Mouse (Mus musculus) ES-E14 (cell line): Measurements from ENCODE around the gene Klk10. TPM values are rescaled to one million over a fixed set of nuclear protein-coding genes. Genes with fewer than 3 reads are reported as not detected.

Experiments used
- DNase-seq: peaks from one replicate; pipeline ENCODE4 v3.0.0-alpha.2; 2013; ENCODE audit warnings: low read depth, low spot score
- H3K27ac ChIP-seq: 2 replicates; pipeline ENCODE4 v1.5.1; 2012; ENCODE audit warnings: low read depth, mild to moderate bottlenecking, low read length, moderate library complexity, mixed read lengths; ENCODE audit not compliant: poor library complexity, insufficient read depth, severe bottlenecking
- H3K36me3 ChIP-seq: 2 replicates; pipeline ENCODE4 v1.6.1; 2012; ENCODE audit warnings: mild to moderate bottlenecking, low read length, moderate library complexity, mixed read lengths; ENCODE audit not compliant: control insufficient read depth, poor library complexity, insufficient read depth, severe bottlenecking
- H3K4me1 ChIP-seq, 2 experiments: fragments of 150-350 bp in 1 of 2; sonication (generic) in 1 of 2; 2 replicates each; pipeline ENCODE4 v1.6.1; 2012; ENCODE audit warnings: low read length in 2 of 2, mild to moderate bottlenecking in 1 of 2, mixed read lengths in 1 of 2; ENCODE audit not compliant: control insufficient read depth in 2 of 2, insufficient read depth in 2 of 2, poor library complexity in 1 of 2
- H3K4me3 ChIP-seq, 2 experiments: fragments of 150-350 bp in 1 of 2; sonication (generic) in 1 of 2; 2 replicates each; pipeline ENCODE4 v1.5.1; 2012; ENCODE audit warnings: low read length in 2 of 2, low read depth in 1 of 2, mild to moderate bottlenecking in 1 of 2, mixed read lengths in 1 of 2; ENCODE audit not compliant: insufficient read depth in 1 of 2, poor library complexity in 1 of 2, severe bottlenecking in 1 of 2
- H3K9ac ChIP-seq: 2 replicates; pipeline ENCODE4 v1.6.1; 2012; ENCODE audit warnings: low read depth, mild to moderate bottlenecking, low read length, mixed read lengths; ENCODE audit not compliant: poor library complexity, insufficient read depth, severe bottlenecking
- H3K9me3 ChIP-seq: fragments of 150-350 bp; sonication (generic); 2 replicates; pipeline ENCODE4 v1.6.1; 2012; ENCODE audit warnings: low read depth, mild to moderate bottlenecking, low read length; ENCODE audit not compliant: control insufficient read depth, insufficient read depth
- CHD2 ChIP-seq: IDR thresholded peaks from 2 replicates; pipeline ENCODE4 v1.6.1; 2014; ENCODE audit warnings: mild to moderate bottlenecking, low read depth, low read length, inconsistent platforms
- HCFC1 ChIP-seq: IDR thresholded peaks from 2 replicates; pipeline ENCODE4 v1.6.1; 2012; ENCODE audit warnings: low read length, inconsistent platforms, borderline replicate concordance; ENCODE audit not compliant: insufficient read depth
- MAFK ChIP-seq: IDR thresholded peaks from 2 replicates; pipeline ENCODE4 v1.6.1; 2014; ENCODE audit warnings: mild to moderate bottlenecking, low read depth, low read length, inconsistent platforms; ENCODE audit not compliant: insufficient read depth
- ZC3H11A ChIP-seq: IDR thresholded peaks from 2 replicates; pipeline ENCODE4 v1.6.1; 2012; ENCODE audit warnings: low read depth, mild to moderate bottlenecking, inconsistent platforms, low read length, borderline replicate concordance
- ZNF384 ChIP-seq: IDR thresholded peaks from 2 replicates; pipeline ENCODE4 v1.6.1; 2012; ENCODE audit warnings: low read depth, low read length, inconsistent platforms
- in situ Hi-C, 2 experiments: fragments of 600-800 bp; cut with MboI; formaldehyde crosslinking; loops; one replicate each; pipeline ENCODE4 v1.15.1; 2025; ENCODE audit warnings: low sequenced_read_pairs in 2 of 2, inconsistent platforms in 1 of 2; ENCODE audit not compliant: unreplicated experiment in 2 of 2
- total RNA-seq: library from RNA; depleted of rRNA; stranded (reverse); fragments of 300-350 nt; gene quantifications from 2 replicates; pipeline ENCODE4 v1.2.3, GENCODE M21; 2012

Gene Klk10
- total RNA-seq, 1 experiment, result 4.4 TPM

DNA sequence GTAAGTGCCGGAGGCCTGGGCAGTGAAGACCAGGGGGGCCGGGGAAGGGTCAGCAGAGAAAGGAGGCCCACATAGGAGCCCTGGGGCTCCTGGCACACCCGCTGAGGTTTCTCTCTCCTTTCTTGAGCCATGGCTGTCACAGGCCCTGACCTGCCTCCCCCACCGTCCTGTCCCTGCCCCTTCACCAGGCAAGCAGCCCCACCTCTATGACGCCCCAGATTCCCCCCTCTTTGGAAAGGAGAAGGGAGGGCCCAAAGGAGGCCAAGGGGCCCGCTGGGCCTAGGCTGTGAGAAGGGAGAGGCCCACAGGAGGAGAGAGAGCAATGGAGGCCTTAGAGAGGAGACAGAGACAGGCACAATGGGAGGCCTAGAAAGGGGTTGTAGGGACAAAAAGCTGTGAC lies 6.0 kb upstream of the Klk10 start:
- no peak overlapping the region for H3K27ac ChIP-seq
- in situ Hi-C loops, result no loop called here
- no peak for DNase-seq

DNA sequence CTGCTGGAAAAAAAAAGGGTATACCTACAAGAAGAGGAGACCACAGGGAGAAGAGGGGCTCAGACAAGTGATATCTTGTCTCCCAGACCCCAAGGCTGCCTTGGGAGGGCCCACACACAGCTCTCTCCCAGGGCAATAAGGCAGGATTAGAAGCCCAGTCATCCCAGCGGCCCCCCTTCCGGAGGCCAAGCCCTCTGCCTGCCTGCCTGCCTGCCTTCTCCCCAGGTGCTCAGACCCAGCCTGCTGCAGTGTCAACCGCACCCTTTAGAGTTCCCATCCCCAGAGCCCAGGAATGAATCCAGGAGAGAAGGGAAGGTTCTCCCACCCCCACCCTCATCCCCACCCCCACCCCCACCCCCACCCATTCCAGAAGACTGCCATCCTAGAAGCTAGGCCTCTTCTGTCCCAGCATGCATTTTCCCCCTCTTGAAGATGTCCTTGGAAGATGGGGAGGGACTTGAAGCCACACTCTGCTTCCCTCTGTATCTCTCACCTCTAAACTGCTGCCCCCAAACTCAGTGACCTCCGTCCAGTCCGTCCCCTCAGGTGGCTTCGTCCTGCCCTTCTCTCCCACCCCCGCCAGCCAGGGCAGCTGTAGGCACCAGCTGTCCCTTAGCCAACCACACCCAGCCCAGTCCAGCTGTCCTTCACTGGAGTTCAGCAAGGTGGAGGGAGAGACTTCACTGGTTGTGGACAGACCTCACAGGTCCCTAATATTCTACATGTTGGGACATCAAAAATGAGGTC lies 5.4 kb upstream of the Klk10 start:
- no peaks in the 10 kb centered on the region for H3K36me3 ChIP-seq
- H3K4me3 ChIP-seq, result no peak overlapping the region
- no peak for DNase-seq
- peak overlapping the region; percentile 55; the same call in 1 of the 2 replicates for H3K9ac ChIP-seq
- peaks cover 0 to 24% of the 10 kb centered on the region in 2 experiments; a peak in 3 of 4 replicates for H3K4me1 ChIP-seq
- H3K27ac ChIP-seq, result no peak overlapping the region
- H3K9me3 ChIP-seq, result no peaks in the 10 kb centered on the region
- no peak for TF ChIP-seq CHD2
- no peak for TF ChIP-seq MAFK
- no peak for TF ChIP-seq ZNF384
- TF ChIP-seq ZC3H11A, result no peak
- in situ Hi-C loops, result no loop called here

More for the DNA sequence above, 6.0 kb upstream of the Klk10 start:
- no peak for TF ChIP-seq ZNF384
- TF ChIP-seq ZC3H11A, result no peak
- TF ChIP-seq CHD2, result no peak
- TF ChIP-seq HCFC1, result no peak
- TF ChIP-seq MAFK, result no peak
- Histone ChIP-seq H3K36me3 (no peaks in the 10 kb centered on the region), H3K4me3 (no peak overlapping the region), H3K9ac (peak overlapping the region; percentile 55; the same call in 1 of the 2 replicates), H3K4me1 (peaks cover 0 to 20% of the 10 kb centered on the region in 2 experiments; a peak in 3 of 4 replicates), H3K9me3 (no peaks in the 10 kb centered on the region)

DNA sequence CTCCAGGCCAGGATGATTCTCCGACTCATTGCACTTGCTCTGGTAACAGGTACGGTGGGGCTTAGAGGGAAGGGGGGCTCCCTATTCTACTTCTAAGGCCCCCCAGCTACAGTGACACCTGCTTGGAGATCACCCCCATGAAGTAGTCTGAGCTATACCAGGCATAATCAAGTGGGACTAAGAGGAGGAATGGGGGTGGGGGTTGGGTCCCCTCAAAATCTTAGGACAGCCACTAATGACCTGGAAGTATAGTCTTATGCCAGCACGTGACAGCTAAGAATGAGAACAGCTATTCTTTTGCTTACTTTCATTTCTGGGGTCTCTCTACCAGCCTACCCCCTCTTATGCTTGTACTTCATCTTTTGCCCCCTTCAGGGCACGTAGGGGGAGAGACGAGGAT lies 4.3 kb upstream of the Klk10 start:
- in situ Hi-C loops, result no loop called here
- Histone ChIP-seq H3K9ac (no peak overlapping the region), H3K27ac (no peak overlapping the region), H3K36me3 (no peaks in the 10 kb centered on the region), H3K9me3 (no peaks in the 10 kb centered on the region), H3K4me3 (no peak overlapping the region), H3K4me1 (peaks cover 0 to 33% of the 10 kb centered on the region in 2 experiments; a peak in 3 of 4 replicates)
- no peak for DNase-seq
- TF ChIP-seq CHD2 (no peak), ZC3H11A (no peak), ZNF384 (no peak), HCFC1 (no peak)

DNA sequence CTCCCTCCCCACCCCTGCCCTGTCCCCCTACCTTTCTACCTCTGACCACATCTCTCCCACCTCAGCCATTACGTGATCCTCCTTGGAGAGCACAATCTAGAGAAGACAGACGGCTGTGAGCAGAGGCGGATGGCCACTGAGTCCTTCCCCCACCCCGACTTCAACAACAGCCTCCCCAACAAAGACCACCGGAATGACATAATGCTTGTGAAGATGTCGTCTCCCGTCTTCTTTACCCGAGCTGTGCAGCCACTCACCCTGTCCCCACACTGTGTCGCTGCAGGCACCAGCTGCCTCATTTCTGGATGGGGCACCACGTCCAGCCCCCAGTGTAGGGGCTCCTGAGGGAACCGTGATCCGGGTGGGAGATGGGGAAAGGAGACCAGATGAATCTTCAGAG lies 3.4 kb upstream of the Klk10 start:
- no peak overlapping the region for H3K9ac ChIP-seq
- DNase-seq, result no peak
- H3K4me1 ChIP-seq, result peaks cover 0 to 39% of the 10 kb centered on the region in 2 experiments; a peak in 3 of 4 replicates
- in situ Hi-C loops, result no loop called here
- no peak for TF ChIP-seq CHD2
- TF ChIP-seq ZNF384, result no peak
- no peak for TF ChIP-seq ZC3H11A
- TF ChIP-seq HCFC1, result no peak
- no peak for TF ChIP-seq MAFK
- H3K4me3 ChIP-seq, result no peak overlapping the region
- H3K9me3 ChIP-seq, result no peaks in the 10 kb centered on the region
- H3K36me3 ChIP-seq, result no peaks in the 10 kb centered on the region
- no peak overlapping the region for H3K27ac ChIP-seq
